Mouse (Mus musculus) intestine, postnatal 0 days (tissue): ENCODE measurements at regions not wholly inside any gene's neighbourhood (a gene's known extent, or its start where the extent isn't known, plus 50 kb on each side); places are given as distances from the start of the nearest gene placed in this dataset.

ENCODE experiments used
- ATAC-seq: fragments of 200-750 bp; cut with Nextera tagmentation; 2 replicates; pipeline ENCODE4 v1.8.0; 2017; ENCODE audit warnings: mild to moderate bottlenecking, moderate TSS enrichment, moderate library complexity
- H3K27ac ChIP-seq: fragments of 300-500 bp; sonication (generic); 2 replicates; pipeline ENCODE4 v1.5.1; 2014; ENCODE audit warnings: mild to moderate bottlenecking, low read depth, low read length, moderate library complexity
- H3K27me3 ChIP-seq: fragments of 300-500 bp; sonication (generic); replicated peaks from 2 replicates; pipeline ENCODE4 v1.6.1; 2014; ENCODE audit warnings: low read length, mixed read lengths; ENCODE audit not compliant: control insufficient read depth, insufficient read depth
- H3K36me3 ChIP-seq: fragments of 300-500 bp; sonication (generic); 2 replicates; pipeline ENCODE4 v1.6.1; 2014; ENCODE audit warnings: mild to moderate bottlenecking, moderate library complexity; ENCODE audit not compliant: control insufficient read depth, insufficient read depth
- H3K4me1 ChIP-seq: fragments of 300-500 bp; sonication (generic); replicated peaks from 2 replicates; pipeline ENCODE4 v1.6.1; 2014; ENCODE audit warnings: antibody characterized with exemption, low read length, mixed read lengths; ENCODE audit not compliant: control insufficient read depth, insufficient read depth
- H3K4me2 ChIP-seq: fragments of 300-500 bp; sonication (generic); replicated peaks from 2 replicates; pipeline ENCODE4 v1.6.1; 2014; ENCODE audit warnings: low read depth, mild to moderate bottlenecking, moderate library complexity
- H3K4me3 ChIP-seq: fragments of 300-500 bp; sonication (generic); 2 replicates; pipeline ENCODE4 v1.5.1; 2014; ENCODE audit warnings: low read depth, low read length
- H3K9ac ChIP-seq: fragments of 300-500 bp; sonication (generic); 2 replicates; pipeline ENCODE4 v1.6.1; 2014; ENCODE audit warnings: mild to moderate bottlenecking, low read depth, low read length
- H3K9me3 ChIP-seq: fragments of 300-500 bp; sonication (generic); 2 replicates; pipeline ENCODE4 v1.6.1; 2016; ENCODE audit warnings: mixed run types; ENCODE audit not compliant: control insufficient read depth
- CTCF ChIP-seq: sonication (generic); IDR thresholded peaks from 2 replicates; pipeline ENCODE4 v1.5.1; 2016; ENCODE audit warnings: low read depth, mild to moderate bottlenecking, control low read depth, antibody characterized with exemption, moderate library complexity
- WGBS: fragments of 180-500 bp; shearing (Covaris S2); extraction: QIAGEN DNeasy Blood & Tissue Kit; methylation state at CpG from one replicate; pipeline ENCODE4 v1.1.7; 2014; 5-methylcytosine and 5-hydroxymethylcytosine counted together

- no peak overlapping the region for H3K27ac ChIP-seq
- no peaks in the 10 kb centered on the region for H3K27me3 ChIP-seq
- H3K9me3 ChIP-seq = no peaks in the 10 kb centered on the region
- no peak overlapping the region for H3K9ac ChIP-seq
- H3K4me3 ChIP-seq = no peak overlapping the region
- H3K4me1 ChIP-seq = no peaks in the 10 kb centered on the region
- TF ChIP-seq CTCF = no peak
- peak overlapping the region; percentile 21; the same call in 1 of the 2 replicates for H3K4me2 ChIP-seq
- ATAC-seq = no peak
- H3K36me3 ChIP-seq = no peaks in the 10 kb centered on the region
- 76% methylated on average over 7 of the region's 7 CpGs for WGBS
These were observed 102.1 kb upstream of the Rap1b start for GRCm38 (mm10) chr10:117947911-117948310.

- Histone ChIP-seq H3K4me2 (no peak overlapping the region), H3K9ac (no peak overlapping the region), H3K27me3 (no peaks in the 10 kb centered on the region), H3K36me3 (no peaks in the 10 kb centered on the region), H3K9me3 (no peaks in the 10 kb centered on the region), H3K4me3 (no peak overlapping the region), H3K27ac (no peak overlapping the region), H3K4me1 (no peaks in the 10 kb centered on the region)
- no peak for TF ChIP-seq CTCF
- ATAC-seq = no peak
- WGBS = 77% methylated on average over 26 of the region's 26 CpGs
These were observed 106.5 kb upstream of the Rap1b start for GRCm38 (mm10) chr10:117952116-117953025.

GRCm38 (mm10) chr10:117953026-117953711 is 107.3 kb upstream of the Rap1b start:
- Histone ChIP-seq H3K4me3 (no peak overlapping the region), H3K9ac (no peak overlapping the region), H3K9me3 (no peaks in the 10 kb centered on the region), H3K4me2 (no peak overlapping the region), H3K36me3 (no peaks in the 10 kb centered on the region), H3K4me1 (no peaks in the 10 kb centered on the region), H3K27me3 (no peaks in the 10 kb centered on the region), H3K27ac (no peak overlapping the region)
- TF ChIP-seq CTCF = no peak
- 37% methylated on average over 12 of the region's 12 CpGs for WGBS
- no peak for ATAC-seq

GRCm38 (mm10) chr10:117956174-117956950 is 110.5 kb upstream of the Rap1b start:
- no peak for ATAC-seq
- no peak overlapping the region for H3K27ac ChIP-seq
- H3K9me3 ChIP-seq = no peaks in the 10 kb centered on the region
- H3K9ac ChIP-seq = no peak overlapping the region
- H3K4me3 ChIP-seq = no peak overlapping the region
- H3K4me2 ChIP-seq = no peak overlapping the region
- H3K27me3 ChIP-seq = no peaks in the 10 kb centered on the region
- H3K36me3 ChIP-seq = no peaks in the 10 kb centered on the region
- 62% methylated on average over 17 of the region's 17 CpGs for WGBS
- TF ChIP-seq CTCF = no peak
- no peaks in the 10 kb centered on the region for H3K4me1 ChIP-seq

GRCm38 (mm10) chr10:117974706-117975105 is 128.9 kb upstream of the Rap1b start:
- Histone ChIP-seq H3K9ac (no peak overlapping the region), H3K4me3 (no peak overlapping the region), H3K9me3 (no peaks in the 10 kb centered on the region), H3K4me2 (no peak overlapping the region), H3K4me1 (no peaks in the 10 kb centered on the region), H3K36me3 (no peaks in the 10 kb centered on the region), H3K27ac (no peak overlapping the region), H3K27me3 (no peaks in the 10 kb centered on the region)
- no peak for TF ChIP-seq CTCF
- no peak for ATAC-seq
- WGBS = 64% methylated on average over 6 of the region's 6 CpGs

- no peak for TF ChIP-seq CTCF
- ATAC-seq = no peak
These were observed 129.6 kb upstream of the Rap1b start for GRCm38 (mm10) chr10:117975467-117975866.

More at GRCm38 (mm10) chr10:117975467-117975866, 129.6 kb upstream of the Rap1b start:
- Histone ChIP-seq H3K4me2 (no peak overlapping the region), H3K4me3 (no peak overlapping the region), H3K4me1 (no peaks in the 10 kb centered on the region), H3K36me3 (no peaks in the 10 kb centered on the region), H3K9ac (no peak overlapping the region), H3K27me3 (no peaks in the 10 kb centered on the region), H3K9me3 (no peaks in the 10 kb centered on the region), H3K27ac (no peak overlapping the region)
- WGBS = 63% methylated on average over 1 of the region's 1 CpGs
